Mouse (Mus musculus): ENCODE measurements around the gene Rgs16.

- no peak for TF ChIP-seq CTCF (IDR thresholded peaks at IDR 0.05; ENCODE audit: low read depth, low read length)
- TF ChIP-seq POLR2AphosphoS5 (IDR thresholded peaks at IDR 0.05; ENCODE audit: insufficient replicate concordance, low read depth, low read length): no peak
- TF ChIP-seq TAL1 (conservative IDR thresholded peaks at IDR 0.05; ENCODE audit: low read depth, low read length): no peak
- TF ChIP-seq GATA1 (IDR thresholded peaks at IDR 0.05; ENCODE audit: borderline replicate concordance, low read length): no peak
Observed at GRCm38 (mm10) chr1:153785608-153786007, 45.5 kb downstream of the Rgs16 start.

All from G1E (cell line).